Mouse (Mus musculus): ENCODE results near the gene Slx. TPM values are rescaled to one million over a fixed set of nuclear protein-coding genes. Genes with fewer than 3 reads are reported as not detected.

The Slx gene
- not detected for polyA plus RNA-seq (2014; fragmentation: Illumina TruSeq; extraction: RNeasy Lipid Tissue Mini Kit (QIAGEN cat#74804))

DNA sequence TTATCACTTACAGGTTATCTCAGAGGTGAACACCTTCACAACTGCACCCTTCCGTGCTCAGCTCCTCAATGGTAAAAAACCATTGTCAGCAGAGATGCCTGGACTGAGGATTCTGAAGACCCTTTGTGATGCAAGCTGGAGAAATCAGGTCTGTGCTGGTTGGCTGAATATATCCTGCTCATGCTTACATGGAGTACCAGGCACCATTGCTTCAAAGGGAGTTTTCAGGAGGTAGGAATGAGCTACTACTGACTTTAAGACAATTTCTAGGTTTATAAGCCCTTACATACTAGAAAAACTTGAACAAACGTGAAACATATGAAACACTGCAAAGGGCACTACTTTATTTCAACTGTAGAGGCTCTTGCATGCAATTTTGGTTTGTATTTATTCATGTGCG, at the start of gene Slx:
TSS of gene Slx (minus strand) at position 101 of the 400 bp plus-strand sequence.

Other genes starting within 250 kb of the Slx start
- not detected for gene Gm2030, start 235.5 kb downstream of the Slx start, polyA plus RNA-seq (2014; fragmentation: Illumina TruSeq; extraction: RNeasy Lipid Tissue Mini Kit (QIAGEN cat#74804))
- not detected for gene Gm14525, start 157.1 kb upstream of the Slx start, polyA plus RNA-seq (2014; fragmentation: Illumina TruSeq; extraction: RNeasy Lipid Tissue Mini Kit (QIAGEN cat#74804))

Measured in ovary, adult 10 weeks (tissue).